Mouse (Mus musculus) C2C12 (cell line): ENCODE data around the gene Mta2.

ENCODE experiments used
- CTCF ChIP-seq: IDR thresholded peaks from one replicate; pipeline ENCODE4 v1.5.1; 2011; ENCODE audit not compliant: control insufficient read depth, insufficient read depth, insufficient read length
- MAX ChIP-seq: IDR thresholded peaks from one replicate; pipeline ENCODE4 v1.6.1; 2011; ENCODE audit warnings: mild to moderate bottlenecking, control low read depth
- MYOD1 ChIP-seq: IDR thresholded peaks from one replicate; pipeline ENCODE4 v1.6.1; 2011; ENCODE audit warnings: low read depth; ENCODE audit not compliant: control insufficient read depth, insufficient read length
- USF1 ChIP-seq: IDR thresholded peaks from one replicate; pipeline ENCODE4 v1.6.1; 2011; ENCODE audit warnings: low read depth, mild to moderate bottlenecking, control low read depth, moderate library complexity

DNA sequence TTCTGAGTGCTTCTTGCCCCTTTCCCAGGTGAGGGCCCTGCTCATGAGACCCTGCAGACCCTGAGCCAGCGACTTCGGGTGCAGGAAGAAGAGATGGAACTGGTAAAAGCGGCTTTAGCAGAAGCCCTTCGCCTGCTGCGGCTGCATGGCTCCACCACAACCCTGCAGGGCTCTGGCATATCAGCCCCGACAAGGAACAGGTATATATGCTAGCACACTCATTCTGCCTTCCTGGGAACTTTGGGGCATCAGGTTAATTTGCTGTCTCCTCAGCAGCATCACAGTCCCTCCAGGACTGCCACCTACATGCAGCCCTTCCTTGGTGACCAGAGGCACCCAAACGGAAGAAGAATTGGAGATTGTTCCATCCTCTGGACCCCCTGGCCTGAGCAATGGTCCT is 10.9 kb upstream of the Mta2 start:
- TF ChIP-seq USF1, result no peak
- TF ChIP-seq CTCF, result no peak
- TF ChIP-seq MAX, result no peak
- no peak for TF ChIP-seq MYOD1
